Mouse (Mus musculus) limb, embryonic 11.5 days (tissue): ENCODE measurements at regions not wholly inside any gene's neighbourhood (a gene's known extent, or its start where the extent isn't known, plus 50 kb on each side); places are given as distances from the start of the nearest gene placed in this dataset.

ENCODE experiments used
- ATAC-seq: fragments of 200-750 bp; cut with Nextera tagmentation; 2 replicates; pipeline ENCODE4 v1.8.0; 2017; ENCODE audit warnings: low read depth; ENCODE audit not compliant: insufficient number of reproducible peaks, low FRiP score, low TSS enrichment
- DNase-seq: peaks from one replicate; pipeline ENCODE4 v3.0.0-alpha.2; 2015; ENCODE audit warnings: low spot score
- H3K27ac ChIP-seq: fragments of 300-500 bp; sonication (generic); replicated peaks from 2 replicates; pipeline ENCODE4 v1.5.1; 2014; ENCODE audit warnings: low read depth, mild to moderate bottlenecking, low read length
- H3K27me3 ChIP-seq: fragments of 300-500 bp; sonication (generic); 2 replicates; pipeline ENCODE4 v1.6.1; 2014; ENCODE audit warnings: mild to moderate bottlenecking, low read length, mixed read lengths; ENCODE audit not compliant: control insufficient read depth, insufficient read depth
- H3K36me3 ChIP-seq: fragments of 300-500 bp; sonication (generic); 2 replicates; pipeline ENCODE4 v1.6.1; 2014; ENCODE audit warnings: mild to moderate bottlenecking, low read length, moderate library complexity, mixed read lengths; ENCODE audit not compliant: control insufficient read depth, insufficient read depth
- H3K4me1 ChIP-seq: fragments of 300-500 bp; sonication (generic); 2 replicates; pipeline ENCODE4 v1.6.1; 2014; ENCODE audit warnings: low read length, mixed read lengths; ENCODE audit not compliant: control insufficient read depth, insufficient read depth
- H3K4me2 ChIP-seq: fragments of 300-500 bp; sonication (generic); 2 replicates; pipeline ENCODE4 v1.6.1; 2014; ENCODE audit warnings: low read depth, mild to moderate bottlenecking, moderate library complexity; ENCODE audit not compliant: severe bottlenecking
- H3K4me3 ChIP-seq: fragments of 300-500 bp; sonication (generic); 2 replicates; pipeline ENCODE4 v1.5.1; 2014; ENCODE audit warnings: low read depth, low read length
- H3K9ac ChIP-seq: fragments of 300-500 bp; sonication (generic); 2 replicates; pipeline ENCODE4 v1.6.1; 2014; ENCODE audit warnings: mild to moderate bottlenecking, low read length
- H3K9me3 ChIP-seq: fragments of 300-500 bp; sonication (generic); 2 replicates; pipeline ENCODE4 v1.6.1; 2016; ENCODE audit warnings: low read length; ENCODE audit not compliant: control insufficient read depth
- WGBS: fragments of 180-500 bp; shearing (Covaris S2); extraction: QIAGEN DNeasy Blood & Tissue Kit; methylation state at CpG from one replicate; pipeline ENCODE4 v1.1.7; 2014; 5-methylcytosine and 5-hydroxymethylcytosine counted together

GRCm38 (mm10) chrX:163155251-163155650 is 190.9 kb upstream of the S100g start:
- H3K4me1 ChIP-seq: no peaks in the 10 kb centered on the region
- DNase-seq (no peak), ATAC-seq (no peak)
- WGBS: 77% methylated on average over 5 of the region's 5 CpGs
- H3K9me3 ChIP-seq: no peaks in the 10 kb centered on the region
- no peak overlapping the region for H3K9ac ChIP-seq
- H3K4me2 ChIP-seq: no peak overlapping the region
- no peak overlapping the region for H3K4me3 ChIP-seq
- no peak overlapping the region for H3K27ac ChIP-seq
- H3K27me3 ChIP-seq: peaks cover 6% of the 10 kb centered on the region; the same call in 1 of the 2 replicates
- H3K36me3 ChIP-seq: no peaks in the 10 kb centered on the region

GRCm38 (mm10) chrX:163151970-163152369 is 187.6 kb upstream of the S100g start:
- no peaks in the 10 kb centered on the region for H3K9me3 ChIP-seq
- no peak for DNase-seq
- H3K4me2 ChIP-seq: no peak overlapping the region
- peaks cover 6% of the 10 kb centered on the region; the same call in 1 of the 2 replicates for H3K27me3 ChIP-seq
- H3K9ac ChIP-seq: no peak overlapping the region
- no peak for ATAC-seq
- H3K4me3 ChIP-seq: no peak overlapping the region
- H3K36me3 ChIP-seq: no peaks in the 10 kb centered on the region
- no peak overlapping the region for H3K27ac ChIP-seq
- WGBS: 67% methylated on average over 2 of the region's 2 CpGs
- H3K4me1 ChIP-seq: no peaks in the 10 kb centered on the region

GRCm38 (mm10) chrX:163144475-163144874 is 180.1 kb upstream of the S100g start:
- Histone ChIP-seq H3K27ac (no peak overlapping the region), H3K4me2 (no peak overlapping the region), H3K4me3 (no peak overlapping the region), H3K27me3 (no peaks in the 10 kb centered on the region), H3K4me1 (no peaks in the 10 kb centered on the region), H3K36me3 (no peaks in the 10 kb centered on the region), H3K9me3 (no peaks in the 10 kb centered on the region), H3K9ac (no peak overlapping the region)
- 70% methylated on average over 3 of the region's 3 CpGs for WGBS
- DNase-seq (no peak), ATAC-seq (no peak)

- Histone ChIP-seq H3K27me3 (no peaks in the 10 kb centered on the region), H3K9ac (no peak overlapping the region)
- WGBS: 79% methylated on average over 1 of the region's 1 CpGs
Measured at GRCm38 (mm10) chrX:163139475-163139874, 175.1 kb upstream of the S100g start.

GRCm38 (mm10) chrX:163128626-163129025 is 164.2 kb upstream of the S100g start:
- no peaks in the 10 kb centered on the region for H3K4me1 ChIP-seq
- no peak overlapping the region for H3K4me2 ChIP-seq
- 0 out of 2 replicates have a peak, but pooled peaks cover 6% of the 10 kb centered on the region for H3K27me3 ChIP-seq
- H3K9ac ChIP-seq: no peak overlapping the region
- H3K27ac ChIP-seq: no peak overlapping the region
- DNase-seq: no peak
- no peak overlapping the region for H3K4me3 ChIP-seq
- no peaks in the 10 kb centered on the region for H3K9me3 ChIP-seq
- no peaks in the 10 kb centered on the region for H3K36me3 ChIP-seq
- ATAC-seq: no peak
- 90% methylated on average over 1 of the region's 1 CpGs for WGBS

More at GRCm38 (mm10) chrX:163139475-163139874, 175.1 kb upstream of the S100g start:
- Histone ChIP-seq H3K27ac (no peak overlapping the region), H3K36me3 (no peaks in the 10 kb centered on the region), H3K4me1 (no peaks in the 10 kb centered on the region), H3K9me3 (no peaks in the 10 kb centered on the region), H3K4me3 (no peak overlapping the region), H3K4me2 (no peak overlapping the region)
- ATAC-seq: no peak
- DNase-seq: no peak

GRCm38 (mm10) chrX:163117681-163118393 is 153.4 kb upstream of the S100g start:
- Histone ChIP-seq H3K4me3 (no peak overlapping the region), H3K27me3 (no peaks in the 10 kb centered on the region), H3K36me3 (no peaks in the 10 kb centered on the region), H3K4me2 (no peak overlapping the region), H3K4me1 (no peaks in the 10 kb centered on the region), H3K9ac (no peak overlapping the region), H3K9me3 (no peaks in the 10 kb centered on the region), H3K27ac (no peak overlapping the region)
- ATAC-seq (no peak), DNase-seq (no peak)
- 78% methylated on average over 5 of the region's 5 CpGs for WGBS

- Histone ChIP-seq H3K4me2 (no peak overlapping the region), H3K9ac (no peak overlapping the region), H3K27me3 (no peaks in the 10 kb centered on the region), H3K4me1 (no peaks in the 10 kb centered on the region), H3K27ac (no peak overlapping the region), H3K9me3 (no peaks in the 10 kb centered on the region), H3K4me3 (no peak overlapping the region), H3K36me3 (no peaks in the 10 kb centered on the region)
- ATAC-seq: no peak
- DNase-seq: no peak
- 79% methylated on average over 1 of the region's 1 CpGs for WGBS
Measured at GRCm38 (mm10) chrX:163117237-163117636, 152.8 kb upstream of the S100g start.

GRCm38 (mm10) chrX:163095026-163095765 is 130.8 kb upstream of the S100g start:
- Histone ChIP-seq H3K27ac (no peak overlapping the region), H3K9me3 (no peaks in the 10 kb centered on the region), H3K4me2 (no peak overlapping the region), H3K27me3 (no peaks in the 10 kb centered on the region), H3K9ac (no peak overlapping the region), H3K4me1 (no peaks in the 10 kb centered on the region), H3K4me3 (no peak overlapping the region), H3K36me3 (no peaks in the 10 kb centered on the region)
- ATAC-seq (no peak), DNase-seq (no peak)
- WGBS: 87% methylated on average over 4 of the region's 4 CpGs
